Mouse (Mus musculus): Measurements from ENCODE around the gene Rcor3.

The Rcor3 gene

GRCm38 (mm10) chr1:192094451-192095170 is 43.3 kb downstream of the Rcor3 start:
- in situ Hi-C loops (cut with MboI) = loop anchor here (5.0 kb wide), 1 partner anchor 267 kb away; no protein-coding TSS in a partner anchor

DNA sequence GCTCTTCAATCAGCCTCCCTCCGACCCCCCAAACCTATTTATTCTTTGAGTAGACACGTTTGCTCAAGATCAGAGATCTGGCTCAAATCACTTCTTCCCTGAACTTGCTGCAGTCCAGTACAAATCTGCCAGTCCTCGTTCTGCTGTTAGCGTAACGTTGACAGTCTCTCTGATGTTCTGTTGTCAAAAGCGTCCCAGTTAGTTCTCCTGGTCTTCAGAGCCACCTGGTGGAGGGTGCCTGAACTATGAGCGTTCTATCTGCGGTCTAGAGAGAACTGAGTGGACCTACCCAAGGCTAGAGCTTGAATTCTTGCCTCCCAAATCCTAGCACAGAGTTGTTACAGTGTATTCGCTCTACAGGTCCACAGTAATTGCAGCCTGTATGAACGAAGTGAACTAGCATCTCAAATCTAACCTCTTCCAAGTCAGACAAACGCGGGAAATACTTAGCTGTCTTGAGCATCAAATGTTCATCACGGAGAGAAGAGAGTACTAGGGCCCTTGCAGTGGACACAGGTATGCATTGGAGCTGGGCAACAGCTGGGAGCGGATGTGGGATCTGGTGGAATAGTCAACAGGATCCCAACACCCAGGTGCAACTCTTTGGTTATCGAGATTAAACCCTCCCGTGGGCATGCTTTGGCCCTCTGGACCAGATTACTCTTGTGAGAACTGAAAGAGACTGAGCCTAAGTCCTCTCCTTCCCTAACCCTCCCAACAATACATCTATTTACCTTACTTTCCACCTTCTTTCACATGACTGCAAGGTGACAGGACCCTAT is 44.8 kb downstream of the Rcor3 start:
- in situ Hi-C loops (cut with MboI) = loop anchor here (5.0 kb wide), 1 partner anchor 266 kb away; no protein-coding TSS in a partner anchor

DNA sequence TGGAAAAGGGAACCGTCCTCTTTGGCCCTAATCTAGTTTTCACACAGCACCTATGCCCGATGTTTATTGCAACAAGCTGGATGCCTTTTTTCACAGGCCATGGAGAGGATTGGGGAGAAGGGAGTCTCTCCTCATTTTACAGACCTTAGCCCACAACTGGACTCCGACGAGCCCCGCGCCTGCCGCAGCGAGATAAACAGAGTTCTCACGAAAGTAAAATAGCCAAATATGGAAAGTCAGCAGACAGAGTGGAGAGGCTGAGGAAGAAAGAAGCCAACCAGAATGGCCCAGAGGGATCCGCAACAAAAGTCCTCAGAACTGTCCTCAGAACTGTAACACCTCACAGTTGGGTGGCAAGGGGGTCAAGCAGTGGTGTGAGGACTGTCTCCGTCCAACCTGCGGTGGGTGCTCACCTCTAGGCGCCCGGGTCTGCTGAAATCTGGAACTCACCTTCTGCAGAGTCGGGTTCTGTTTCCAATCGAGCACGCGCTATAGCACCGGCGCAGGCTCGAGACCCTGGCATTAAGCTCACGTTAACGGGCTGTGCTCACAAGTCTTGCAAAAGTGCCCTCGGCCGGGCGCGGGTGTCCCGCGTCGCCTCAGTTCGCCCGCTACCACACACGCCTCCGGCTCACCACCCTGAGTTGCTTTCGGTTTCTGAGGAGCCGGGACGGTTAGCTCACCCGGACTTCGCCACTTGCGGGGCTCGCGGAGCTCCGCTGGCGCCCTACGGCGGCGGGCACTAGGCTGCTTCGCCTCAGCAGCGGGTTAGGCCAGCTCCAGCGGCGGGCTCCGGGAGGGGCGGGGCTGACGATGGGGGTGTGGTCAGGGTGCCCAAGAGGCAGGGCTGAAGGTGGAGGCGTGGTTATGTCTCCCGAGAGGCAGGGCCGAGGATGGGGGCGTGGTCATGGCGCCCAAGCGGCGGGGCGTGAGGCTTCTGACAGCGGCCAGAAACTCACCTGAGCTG is 45.8 kb downstream of the Rcor3 start, which contains the start of gene Traf5:
TSS of gene Traf5 (minus strand) at position 754 of the 967 bp plus-strand sequence.
- in situ Hi-C loops (cut with MboI) = loop anchor here (5.0 kb wide), 1 partner anchor 265 kb away; no protein-coding TSS in a partner anchor

GRCm38 (mm10) chr1:192090689-192091567 is 46.9 kb downstream of the Rcor3 start:
- in situ Hi-C loops (cut with MboI) = loop anchor here (5.0 kb wide), 1 partner anchor 264 kb away; no protein-coding TSS in a partner anchor

DNA sequence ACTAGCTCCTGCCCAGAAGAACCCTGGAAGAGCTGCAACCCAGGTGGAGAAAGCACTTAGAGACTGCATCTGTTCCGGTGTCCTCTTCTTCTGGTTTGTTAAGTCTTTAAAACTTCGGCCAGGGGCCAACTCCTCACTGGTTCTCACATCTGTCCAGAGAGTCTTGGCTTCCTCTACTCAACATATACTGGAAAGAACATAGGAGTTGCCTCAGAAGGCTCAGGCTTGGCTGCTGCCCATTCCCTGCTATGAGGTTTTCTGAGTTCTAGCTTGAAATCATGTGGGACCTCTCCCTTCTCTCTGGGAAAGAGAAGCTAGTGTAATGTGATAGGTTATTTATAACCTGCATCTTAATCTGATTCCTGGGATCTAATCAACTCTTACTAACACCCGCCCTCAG is 47.6 kb downstream of the Rcor3 start:
- in situ Hi-C loops (cut with MboI) = loop anchor here (5.0 kb wide), 1 partner anchor 263 kb away; no protein-coding TSS in a partner anchor

GRCm38 (mm10) chr1:192089208-192090166 is 48.4 kb downstream of the Rcor3 start:
- in situ Hi-C loops (cut with MboI) = loop anchor here (5.0 kb wide), 1 partner anchor 262 kb away; no protein-coding TSS in a partner anchor

DNA sequence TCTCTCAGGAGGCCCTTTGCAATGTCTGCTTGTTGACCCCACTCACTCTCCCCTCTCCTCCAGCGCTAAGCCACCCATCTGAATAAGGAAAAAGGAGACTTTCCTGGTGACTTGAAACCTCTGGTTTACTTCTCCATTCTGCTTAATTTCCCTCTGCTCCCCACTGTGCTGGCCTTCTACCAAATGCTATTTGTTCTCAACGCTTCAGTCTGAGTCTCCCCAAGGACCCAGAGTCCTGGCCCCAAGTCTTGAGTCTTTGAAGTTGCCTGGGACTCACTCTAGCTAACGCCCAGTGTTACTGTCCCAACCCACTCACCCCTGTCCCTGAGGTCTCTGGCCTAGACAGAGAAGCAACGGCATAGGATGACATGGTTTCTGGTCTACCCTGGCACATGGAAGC is 49.9 kb downstream of the Rcor3 start:
- in situ Hi-C loops (cut with MboI) = no loop called here

DNA sequence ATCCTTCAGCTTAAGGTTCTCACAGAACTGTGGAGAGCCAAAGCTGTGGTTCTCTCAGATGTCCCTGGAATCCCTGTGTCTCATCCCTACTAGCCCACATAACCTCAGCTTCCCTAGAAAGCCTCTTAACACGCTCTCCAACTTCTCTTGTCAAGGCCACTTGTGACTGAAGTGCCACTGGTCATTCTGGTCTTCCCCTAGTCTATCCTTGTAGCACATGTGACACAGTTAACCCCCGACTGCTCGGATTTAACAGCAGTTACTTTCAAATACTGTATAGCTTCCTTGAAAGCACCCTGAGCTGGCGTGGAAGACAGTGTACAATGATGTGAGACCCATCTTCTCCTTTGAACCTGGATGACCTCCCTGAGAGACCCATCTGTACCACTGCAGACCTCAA is 50.8 kb downstream of the Rcor3 start:
- in situ Hi-C loops (cut with MboI) = no loop called here

- in situ Hi-C loops (cut with MboI) = no loop called here
Observed at GRCm38 (mm10) chr1:192086279-192087037, 51.4 kb downstream of the Rcor3 start.

- in situ Hi-C loops (cut with MboI) = no loop called here
Observed at GRCm38 (mm10) chr1:192085218-192085617, 52.6 kb downstream of the Rcor3 start.

GRCm38 (mm10) chr1:192082646-192083045 is 55.2 kb downstream of the Rcor3 start:
- in situ Hi-C loops (cut with MboI) = no loop called here

GRCm38 (mm10) chr1:192081129-192081528 is 56.7 kb downstream of the Rcor3 start:
- in situ Hi-C loops (cut with MboI) = no loop called here

DNA sequence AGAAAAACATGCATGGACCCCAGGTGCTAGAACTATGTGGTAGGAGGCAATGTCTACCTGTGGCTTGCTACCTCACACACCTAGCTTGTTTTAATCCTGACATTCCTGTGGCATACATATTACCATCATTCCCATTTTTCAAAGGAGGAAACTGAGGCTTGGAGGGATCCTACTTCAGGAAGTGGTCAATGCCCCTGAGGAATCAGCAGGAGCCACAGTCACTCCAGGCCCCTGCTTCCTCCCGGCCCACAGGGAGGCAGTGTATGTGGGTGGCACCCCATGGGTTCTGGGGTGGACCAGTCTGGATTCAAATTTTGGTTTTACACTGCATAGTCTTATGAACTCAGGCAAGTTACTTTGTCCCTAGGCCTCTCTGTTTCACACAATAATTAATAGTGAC is 58.7 kb downstream of the Rcor3 start:
- in situ Hi-C loops (cut with MboI) = no loop called here

DNA sequence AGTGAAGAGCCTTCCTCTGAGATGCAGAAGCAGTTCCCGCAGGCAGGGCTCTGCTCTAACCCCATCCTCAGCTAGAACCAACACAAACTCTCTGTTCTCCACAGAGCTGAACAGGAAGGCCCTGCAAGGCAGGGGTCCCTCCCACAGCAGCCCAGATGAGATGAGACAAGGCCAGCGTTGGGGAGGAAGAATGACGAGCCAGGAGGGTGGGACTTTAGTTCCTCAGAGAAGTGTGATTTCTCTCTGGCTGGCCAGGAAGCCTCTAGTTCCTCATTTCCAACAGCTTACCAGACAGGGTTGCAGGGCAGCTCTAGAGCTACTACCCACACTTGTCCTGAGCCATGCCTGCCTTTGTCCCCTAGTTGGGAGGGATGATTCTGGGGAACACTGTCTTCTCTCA is 59.5 kb downstream of the Rcor3 start:
- in situ Hi-C loops (cut with MboI) = no loop called here

GRCm38 (mm10) chr1:192076796-192077535 is 60.9 kb downstream of the Rcor3 start:
- in situ Hi-C loops (cut with MboI) = no loop called here

DNA sequence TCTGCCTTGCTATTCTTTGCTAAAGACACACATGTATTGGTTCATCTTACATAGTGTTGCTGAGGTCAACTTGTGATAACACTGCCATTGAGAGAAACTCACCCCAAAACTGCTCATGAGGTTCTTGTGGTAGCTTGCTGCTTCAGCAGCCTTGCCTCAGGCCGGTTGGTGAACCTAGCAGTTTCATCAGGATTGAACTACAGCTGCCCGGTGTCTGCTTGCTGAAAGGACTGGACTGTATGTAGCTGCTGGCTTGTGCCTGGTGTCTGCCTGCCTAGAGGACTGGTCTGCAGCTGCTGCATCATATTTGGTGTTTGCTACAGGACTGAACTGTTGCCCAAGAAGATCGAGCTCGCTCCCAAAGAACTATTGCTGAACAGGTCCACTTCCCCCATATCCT is 61.8 kb downstream of the Rcor3 start:
- in situ Hi-C loops (cut with MboI) = no loop called here

DNA sequence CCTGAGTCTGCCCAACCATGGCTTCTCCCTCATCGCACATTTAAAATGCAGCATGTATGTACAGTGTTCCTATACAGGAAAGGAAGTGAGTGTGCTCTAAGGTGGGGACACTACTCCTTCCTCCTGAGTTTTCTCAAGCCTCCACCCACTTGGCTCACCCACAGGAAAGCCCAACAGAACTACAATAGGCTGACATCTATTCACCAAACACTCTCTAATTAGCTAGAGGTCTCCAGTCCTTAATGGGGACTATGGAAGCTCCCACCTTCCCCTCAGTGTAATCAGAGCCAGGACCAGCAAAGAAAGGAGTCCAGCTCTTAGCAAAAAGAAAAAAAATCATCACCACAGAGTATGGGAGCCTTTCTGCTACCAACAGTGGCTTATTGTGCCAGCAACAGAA is 63.0 kb downstream of the Rcor3 start:
- in situ Hi-C loops (cut with MboI) = no loop called here

GRCm38 (mm10) chr1:192072426-192072825 is 65.4 kb downstream of the Rcor3 start:
- in situ Hi-C loops (cut with MboI) = no loop called here

Measured in mature B cell (primary cell).